Mouse (Mus musculus) ES-Bruce4 (cell line): ENCODE data around the gene Olfr644. TPM values are rescaled to one million over a fixed set of nuclear protein-coding genes. Genes with fewer than 3 reads are reported as not detected.

Experiments used
- H3K27ac ChIP-seq: 2 replicates; pipeline ENCODE4 v1.5.1; 2012; ENCODE audit warnings: low read length, inconsistent platforms; ENCODE audit not compliant: insufficient read depth
- H3K27me3 ChIP-seq: 2 replicates; pipeline ENCODE4 v1.6.1; 2012; ENCODE audit warnings: mild to moderate bottlenecking, low read length, inconsistent platforms; ENCODE audit not compliant: control insufficient read depth, poor library complexity, insufficient read depth, severe bottlenecking
- H3K36me3 ChIP-seq: 2 replicates; pipeline ENCODE4 v1.6.1; 2012; ENCODE audit warnings: inconsistent platforms, mild to moderate bottlenecking, low read length, moderate library complexity; ENCODE audit not compliant: control insufficient read depth, poor library complexity, insufficient read depth, severe bottlenecking
- H3K4me1 ChIP-seq: one replicate; pipeline ENCODE4 v1.8.1; 2011; ENCODE audit warnings: low read length; ENCODE audit not compliant: control insufficient read depth, insufficient read depth
- H3K4me3 ChIP-seq: 2 replicates; pipeline ENCODE4 v1.5.1; 2011; ENCODE audit warnings: low read depth, mild to moderate bottlenecking, low read length
- H3K9ac ChIP-seq: 2 replicates; pipeline ENCODE4 v1.6.1; 2012; ENCODE audit warnings: low read depth, mild to moderate bottlenecking, inconsistent platforms; ENCODE audit not compliant: poor library complexity, severe bottlenecking
- H3K9me3 ChIP-seq: replicated peaks from 2 replicates; pipeline ENCODE4 v1.6.1; 2012; ENCODE audit warnings: mild to moderate bottlenecking, low read length, inconsistent platforms; ENCODE audit not compliant: control insufficient read depth, poor library complexity, insufficient read depth, severe bottlenecking
- CTCF ChIP-seq: IDR thresholded peaks from one replicate; pipeline ENCODE4 v1.8.1; 2011; ENCODE audit warnings: low read depth, low read length
- EP300 ChIP-seq: IDR thresholded peaks from 2 replicates; pipeline ENCODE4 v1.6.1; 2011; ENCODE audit warnings: low read depth, low read length; ENCODE audit not compliant: insufficient read depth
- POLR2A ChIP-seq: IDR thresholded peaks from one replicate; pipeline ENCODE4 v1.8.1; 2011; ENCODE audit warnings: low read length; ENCODE audit not compliant: insufficient read depth
- polyA plus RNA-seq: library from polyadenylated mRNA; stranded (reverse); fragments of >200 nt; gene quantifications from 2 replicates; pipeline ENCODE4 v1.2.4, GENCODE M21; 2011; ENCODE audit warnings: low read depth; ENCODE audit not compliant: missing spikeins, insufficient read depth, insufficient read length

Olfr644 gene
- polyA plus RNA-seq, 1 experiment, result not detected

GRCm38 (mm10) chr7:104018953-104019352 is 52.7 kb downstream of the Olfr644 start:
- no peaks in the 10 kb centered on the region for H3K4me1 ChIP-seq
- H3K4me3 ChIP-seq, result no peak overlapping the region
- H3K27ac ChIP-seq, result no peak overlapping the region
- H3K9me3 ChIP-seq, result no peaks in the 10 kb centered on the region
- H3K27me3 ChIP-seq, result no peaks in the 10 kb centered on the region; the same call in 1 of the 2 replicates
- no peak overlapping the region for H3K9ac ChIP-seq
- H3K36me3 ChIP-seq, result no peaks in the 10 kb centered on the region
- TF ChIP-seq POLR2A, result no peak
- TF ChIP-seq CTCF, result no peak
- TF ChIP-seq EP300, result no peak

GRCm38 (mm10) chr7:104017203-104017602 is 54.5 kb downstream of the Olfr644 start, which contains the start of gene Olfr639:
Gene Olfr639 (minus strand): TSS chr7:104017303.
- Histone ChIP-seq H3K36me3 (no peaks in the 10 kb centered on the region), H3K4me1 (no peaks in the 10 kb centered on the region), H3K4me3 (no peak within 1 kb of the TSS), H3K9me3 (no peaks in the 10 kb centered on the region), H3K27ac (no peak within 1 kb of the TSS), H3K9ac (no peak within 1 kb of the TSS), H3K27me3 (no peaks in the 10 kb centered on the region; the same call in 1 of the 2 replicates)
- TF ChIP-seq CTCF (no peak), POLR2A (no peak), EP300 (no peak)

Other genes with a start within 250 kb of the Olfr644 start
- 3.5 TPM in 1 of 2 replicates, not detected in the other for gene Hbb-bs, start 243.8 kb downstream of the Olfr644 start, polyA plus RNA-seq
- not detected in 2 replicates for gene Hbb-bh2, start 231.3 kb downstream of the Olfr644 start, polyA plus RNA-seq
- gene Hbb-bh1, start 228.7 kb downstream of the Olfr644 start, polyA plus RNA-seq, result not detected in 2 replicates
- gene Hbb-y, start 218.7 kb downstream of the Olfr644 start, polyA plus RNA-seq, result 1.4 TPM in 1 of 2 replicates, not detected in the other
- gene Olfr66, start 185.6 kb downstream of the Olfr644 start, polyA plus RNA-seq, result not detected in 2 replicates
- gene Olfr64, start 177.4 kb downstream of the Olfr644 start, polyA plus RNA-seq, result not detected in 2 replicates
- gene Olfr65, start 168.4 kb downstream of the Olfr644 start, polyA plus RNA-seq, result not detected in 2 replicates
- gene Olfr631, start 143.0 kb downstream of the Olfr644 start, polyA plus RNA-seq, result not detected in 2 replicates
- not detected in 2 replicates for gene Olfr632, start 137.5 kb downstream of the Olfr644 start, polyA plus RNA-seq
- not detected in 2 replicates for gene Olfr633, start 127.4 kb downstream of the Olfr644 start, polyA plus RNA-seq
- gene Olfr635, start 100.7 kb downstream of the Olfr644 start, polyA plus RNA-seq, result 0.08 and 0.13 TPM in 2 replicates
- gene Olfr638, start 73.1 kb downstream of the Olfr644 start, polyA plus RNA-seq, result not detected in 2 replicates
- gene Olfr639, start 54.6 kb downstream of the Olfr644 start, polyA plus RNA-seq, result not detected in 2 replicates
- not detected in 2 replicates for gene Olfr640, start 46.3 kb downstream of the Olfr644 start, polyA plus RNA-seq
- not detected in 2 replicates for gene Olfr641, start 36.4 kb downstream of the Olfr644 start, polyA plus RNA-seq
- gene Olfr642, start 19.2 kb downstream of the Olfr644 start, polyA plus RNA-seq, result 0.14 TPM in 1 of 2 replicates, not detected in the other
- gene 4930516K23Rik, start 10.4 kb downstream of the Olfr644 start, polyA plus RNA-seq, result not detected in 2 replicates
- gene Olfr645, start 13.6 kb upstream of the Olfr644 start, polyA plus RNA-seq, result not detected in 2 replicates
- not detected in 2 replicates for gene Olfr646, start 33.0 kb upstream of the Olfr644 start, polyA plus RNA-seq
- gene Ubqln5, start 58.0 kb upstream of the Olfr644 start, polyA plus RNA-seq, result not detected in 2 replicates
- not detected in 2 replicates for gene Olfr643, start 65.5 kb upstream of the Olfr644 start, polyA plus RNA-seq
- gene Ubqln3, start 71.4 kb upstream of the Olfr644 start, polyA plus RNA-seq, result not detected in 2 replicates
- not detected in 2 replicates for gene Ubqlnl, start 78.7 kb upstream of the Olfr644 start, polyA plus RNA-seq
- gene Olfm5, start 93.0 kb upstream of the Olfr644 start, polyA plus RNA-seq, result not detected in 2 replicates
- not detected in 2 replicates for gene Olfr648, start 111.5 kb upstream of the Olfr644 start, polyA plus RNA-seq
- gene Olfr649, start 124.1 kb upstream of the Olfr644 start, polyA plus RNA-seq, result not detected in 2 replicates
- 119 and 128 TPM in 2 replicates for gene Trim6, start 146.9 kb upstream of the Olfr644 start, polyA plus RNA-seq
- 10.6 and 11.6 TPM in 2 replicates for gene Trim34a, start 172.6 kb upstream of the Olfr644 start, polyA plus RNA-seq
- gene Trim5, start 216.2 kb upstream of the Olfr644 start, polyA plus RNA-seq, result 1.2 and 2.5 TPM in 2 replicates
- gene Trim12a, start 243.6 kb upstream of the Olfr644 start, polyA plus RNA-seq, result 25.3 and 26.2 TPM in 2 replicates